Mouse (Mus musculus) neural tube, embryonic 11.5 days (tissue): ENCODE measurements at regions not wholly inside any gene's neighbourhood (a gene's known extent, or its start where the extent isn't known, plus 50 kb on each side); places are given as distances from the start of the nearest gene placed in this dataset. TPM values are rescaled to one million over a fixed set of nuclear protein-coding genes. Genes with fewer than 3 reads are reported as not detected.

ENCODE experiments used
- ATAC-seq: fragments of 200-750 bp; cut with Nextera tagmentation; 2 replicates; pipeline ENCODE4 v1.8.0; 2017; ENCODE audit warnings: moderate number of reproducible peaks, mild to moderate bottlenecking, moderate TSS enrichment, moderate library complexity; ENCODE audit not compliant: insufficient read depth, low FRiP score, low TSS enrichment
- DNase-seq: peaks from one replicate; pipeline ENCODE4 v3.0.0-alpha.2; 2015; ENCODE audit warnings: low spot score
- H3K27ac ChIP-seq: fragments of 300-500 bp; sonication (generic); 2 replicates; pipeline ENCODE4 v1.5.1; 2014; ENCODE audit warnings: low read depth, mild to moderate bottlenecking, low read length
- H3K27me3 ChIP-seq: fragments of 300-500 bp; sonication (generic); 2 replicates; pipeline ENCODE4 v1.6.1; 2014; ENCODE audit warnings: mild to moderate bottlenecking, low read length, mixed read lengths; ENCODE audit not compliant: control insufficient read depth, insufficient read depth
- H3K36me3 ChIP-seq: fragments of 300-500 bp; sonication (generic); 2 replicates; pipeline ENCODE4 v1.6.1; 2014; ENCODE audit warnings: mild to moderate bottlenecking, low read length, moderate library complexity, mixed read lengths; ENCODE audit not compliant: control insufficient read depth, insufficient read depth
- H3K4me1 ChIP-seq: fragments of 300-500 bp; sonication (generic); 2 replicates; pipeline ENCODE4 v1.6.1; 2014; ENCODE audit warnings: low read length, mixed read lengths; ENCODE audit not compliant: control insufficient read depth, insufficient read depth
- H3K4me2 ChIP-seq: fragments of 300-500 bp; sonication (generic); 2 replicates; pipeline ENCODE4 v1.6.1; 2014; ENCODE audit warnings: low read depth, mild to moderate bottlenecking, moderate library complexity
- H3K4me3 ChIP-seq: fragments of 300-500 bp; sonication (generic); 2 replicates; pipeline ENCODE4 v1.5.1; 2014; ENCODE audit warnings: low read depth, low read length
- H3K9ac ChIP-seq: fragments of 300-500 bp; sonication (generic); 2 replicates; pipeline ENCODE4 v1.6.1; 2014; ENCODE audit warnings: mild to moderate bottlenecking, low read length
- H3K9me3 ChIP-seq: fragments of 300-500 bp; sonication (generic); 2 replicates; pipeline ENCODE4 v1.6.1; 2016; ENCODE audit warnings: low read length; ENCODE audit not compliant: control insufficient read depth
- WGBS: fragments of 180-500 bp; shearing (Covaris S2); extraction: QIAGEN DNeasy Blood & Tissue Kit; methylation state at CpG from one replicate; pipeline ENCODE4 v1.1.7; 2014; 5-methylcytosine and 5-hydroxymethylcytosine counted together
- microRNA-seq: library from miRNA; unstranded; fragments of <30 nt; microRNA quantifications from one replicate; pipeline ENCODE4, GENCODE M21; 2016

DNA sequence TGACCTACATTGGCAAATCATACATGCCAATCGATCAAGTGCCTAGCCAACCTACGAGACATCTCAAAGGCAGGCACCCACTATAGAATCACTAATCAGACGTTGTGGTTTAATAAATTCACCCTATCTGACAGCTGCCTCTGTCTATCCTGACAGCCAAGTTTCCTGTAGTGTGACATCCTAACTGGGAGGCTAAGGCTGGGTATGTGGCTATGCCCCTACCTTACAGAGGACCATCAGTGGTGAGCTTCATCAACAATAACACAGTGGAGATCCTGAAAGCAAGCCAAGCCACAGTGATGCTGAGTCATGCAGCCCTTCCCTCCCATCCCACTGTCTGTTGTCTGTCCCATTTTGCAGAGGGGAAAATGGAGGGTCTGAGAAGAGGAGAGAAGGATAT lies 630.7 kb downstream of the Sox6 start:
- no peak overlapping the region for H3K4me2 ChIP-seq
- DNase-seq (no peak), ATAC-seq (no peak)
- 77% methylated on average over 3 of the region's 3 CpGs for WGBS
- H3K4me1 ChIP-seq, result peaks cover 4% of the 10 kb centered on the region; the same call in 1 of the 2 replicates
- H3K36me3 ChIP-seq, result no peaks in the 10 kb centered on the region
- no peak overlapping the region for H3K4me3 ChIP-seq
- no peaks in the 10 kb centered on the region for H3K9me3 ChIP-seq
- H3K9ac ChIP-seq, result no peak overlapping the region
- no peak overlapping the region for H3K27ac ChIP-seq
- H3K27me3 ChIP-seq, result no peaks in the 10 kb centered on the region

DNA sequence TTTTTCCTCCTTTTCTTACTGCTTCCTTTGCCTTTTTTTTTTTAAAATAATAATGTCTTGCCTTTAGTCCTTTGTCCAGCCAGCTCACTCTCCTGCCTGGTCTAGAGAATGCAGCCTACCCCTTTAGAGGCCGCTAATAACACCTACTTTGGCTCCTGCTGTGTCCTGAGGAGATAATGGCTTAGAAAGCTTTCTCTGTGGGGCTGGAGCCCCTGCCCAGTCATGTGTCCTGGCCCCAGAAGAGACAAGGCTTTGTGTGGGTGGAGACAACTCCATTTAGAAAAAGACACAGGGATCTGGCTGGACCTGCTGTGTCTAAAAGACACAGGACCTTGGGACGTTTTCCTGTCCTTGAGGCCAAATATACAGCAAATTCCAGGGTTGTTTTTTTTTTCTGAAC lies 629.7 kb downstream of the Sox6 start:
- no peak overlapping the region for H3K4me3 ChIP-seq
- H3K36me3 ChIP-seq, result no peaks in the 10 kb centered on the region
- H3K9ac ChIP-seq, result no peak overlapping the region
- no peaks in the 10 kb centered on the region for H3K9me3 ChIP-seq
- DNase-seq, result no peak
- no peak overlapping the region for H3K27ac ChIP-seq
- H3K4me1 ChIP-seq, result peaks cover 4% of the 10 kb centered on the region; the same call in 1 of the 2 replicates
- 4% methylated on average over 2 of the region's 2 CpGs for WGBS
- no peaks in the 10 kb centered on the region for H3K27me3 ChIP-seq
- no peak overlapping the region for H3K4me2 ChIP-seq
- no peak for ATAC-seq

- Histone ChIP-seq H3K9ac (no peak overlapping the region), H3K27me3 (no peaks in the 10 kb centered on the region), H3K9me3 (no peaks in the 10 kb centered on the region), H3K4me3 (no peak overlapping the region), H3K4me1 (peaks cover 10% of the 10 kb centered on the region), H3K4me2 (no peak overlapping the region), H3K36me3 (no peaks in the 10 kb centered on the region), H3K27ac (no peak overlapping the region)
- no peak for ATAC-seq
- WGBS, result 68% methylated on average over 17 of the region's 17 CpGs
- DNase-seq, result no peak
Measured at GRCm38 (mm10) chr7:115410501-115411230, 627.9 kb downstream of the Sox6 start.

DNA sequence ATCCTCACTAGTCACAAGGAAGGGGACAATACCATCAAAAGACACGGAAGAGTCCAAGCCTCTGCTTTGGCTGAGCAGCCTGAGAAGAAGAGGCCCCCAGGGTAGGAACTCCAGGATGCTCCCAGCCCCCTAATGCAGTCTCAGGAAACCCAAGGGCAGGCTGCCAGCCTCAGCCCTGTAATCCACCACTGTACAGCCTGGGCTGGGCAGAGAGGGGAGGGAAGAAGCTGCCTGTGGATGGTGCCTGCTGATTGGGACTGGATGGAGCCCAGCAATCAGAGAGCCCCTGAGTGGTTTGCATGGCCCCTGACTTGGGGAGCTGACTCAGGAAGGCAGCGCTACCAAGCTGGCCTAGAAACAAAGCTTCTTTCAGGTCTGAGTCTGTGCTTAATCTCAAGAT lies 627.1 kb downstream of the Sox6 start:
- Histone ChIP-seq H3K27ac (no peak overlapping the region), H3K4me1 (peaks cover 10% of the 10 kb centered on the region), H3K9ac (no peak overlapping the region), H3K4me2 (no peak overlapping the region), H3K4me3 (no peak overlapping the region), H3K9me3 (no peaks in the 10 kb centered on the region), H3K36me3 (no peaks in the 10 kb centered on the region), H3K27me3 (no peaks in the 10 kb centered on the region)
- ATAC-seq (no peak), DNase-seq (no peak)
- 69% methylated on average over 2 of the region's 2 CpGs for WGBS

- peak; percentile 65; the same call in 1 of the 2 replicates for ATAC-seq
- no peaks in the 10 kb centered on the region for H3K9me3 ChIP-seq
- H3K36me3 ChIP-seq, result no peaks in the 10 kb centered on the region
- no peaks in the 10 kb centered on the region for H3K27me3 ChIP-seq
- H3K4me1 ChIP-seq, result peaks cover 10% of the 10 kb centered on the region
- H3K4me2 ChIP-seq, result no peak overlapping the region
- 0 out of 2 replicates have a peak overlapping the region, but pooled peaks have one; percentile 23 for H3K27ac ChIP-seq
- 9% methylated on average over 5 of the region's 5 CpGs for WGBS
- H3K9ac ChIP-seq, result no peak overlapping the region
- no peak overlapping the region for H3K4me3 ChIP-seq
- DNase-seq, result peak; percentile 62
Measured at GRCm38 (mm10) chr7:115415147-115415561, 623.4 kb downstream of the Sox6 start.

Small RNA genes lying in the stretch of these regions (microRNA-seq; reads per million reads assigned to microRNA genes)
- not detected for gene Gm27684
